Mouse (Mus musculus) midbrain, embryonic 10.5 days (tissue): Measurements from ENCODE around the gene Pole2. TPM values are rescaled to one million over a fixed set of nuclear protein-coding genes. Genes with fewer than 3 reads are reported as not detected.
"Not testable (repeated sequence)": the region's sequence is repeated elsewhere in the genome, so short reads cannot be mapped to it uniquely, and the experiment has no call there.

Experiments used
- DNase-seq: peaks from one replicate; pipeline ENCODE4 v3.0.0-alpha.2; 2017; ENCODE audit warnings: low spot score
- H3K27ac ChIP-seq: fragments of 300-500 bp; sonication (generic); replicated peaks from 2 replicates; pipeline ENCODE4 v1.5.1; 2016; ENCODE audit warnings: mild to moderate bottlenecking
- H3K27me3 ChIP-seq: fragments of 300-500 bp; sonication (generic); 2 replicates; pipeline ENCODE4 v1.6.1; 2016; ENCODE audit warnings: low read depth, mild to moderate bottlenecking; ENCODE audit not compliant: poor library complexity, severe bottlenecking
- H3K36me3 ChIP-seq: fragments of 300-500 bp; sonication (generic); 2 replicates; pipeline ENCODE4 v1.6.1; 2016; ENCODE audit warnings: mild to moderate bottlenecking, moderate library complexity
- H3K4me1 ChIP-seq: fragments of 300-500 bp; sonication (generic); 2 replicates; pipeline ENCODE4 v1.6.1; 2016
- H3K4me3 ChIP-seq: fragments of 300-500 bp; sonication (generic); 2 replicates; pipeline ENCODE4 v1.5.1; 2016; ENCODE audit warnings: mild to moderate bottlenecking, moderate library complexity
- H3K9me3 ChIP-seq: fragments of 300-500 bp; sonication (generic); replicated peaks from 2 replicates; pipeline ENCODE4 v1.6.1; 2016; ENCODE audit warnings: mild to moderate bottlenecking
- WGBS: fragments of 180-500 bp; shearing (Covaris S2); methylation state at CpG from one replicate; pipeline ENCODE4 v1.1.7; 2016; 5-methylcytosine and 5-hydroxymethylcytosine counted together
- microRNA-seq: library from miRNA; unstranded; fragments of <30 nt; microRNA quantifications from one replicate; pipeline ENCODE4, GENCODE M21; 2017
- polyA plus RNA-seq: library from polyadenylated mRNA; unstranded; fragments of >200 nt; fragmentation: Nextera tagmentation; extraction: Ambion mirVana; gene quantifications from 2 replicates; pipeline ENCODE4 v1.2.1, GENCODE M21; 2016

The Pole2 gene
- polyA plus RNA-seq, 1 experiment from 2014 or later: 34.5 TPM

GRCm38 (mm10) chr12:69164904-69165303, 63.1 kb downstream of the Pole2 start:
- Histone ChIP-seq H3K4me1 (peaks cover 18% of the 10 kb centered on the region), H3K4me3 (no peak overlapping the region), H3K27me3 (no peaks in the 10 kb centered on the region), H3K9me3 (no peaks in the 10 kb centered on the region), H3K27ac (no peak overlapping the region), H3K36me3 (no peaks in the 10 kb centered on the region)
- DNase-seq: no peak
- WGBS: 56% methylated on average over 3 of the region's 3 CpGs

DNA sequence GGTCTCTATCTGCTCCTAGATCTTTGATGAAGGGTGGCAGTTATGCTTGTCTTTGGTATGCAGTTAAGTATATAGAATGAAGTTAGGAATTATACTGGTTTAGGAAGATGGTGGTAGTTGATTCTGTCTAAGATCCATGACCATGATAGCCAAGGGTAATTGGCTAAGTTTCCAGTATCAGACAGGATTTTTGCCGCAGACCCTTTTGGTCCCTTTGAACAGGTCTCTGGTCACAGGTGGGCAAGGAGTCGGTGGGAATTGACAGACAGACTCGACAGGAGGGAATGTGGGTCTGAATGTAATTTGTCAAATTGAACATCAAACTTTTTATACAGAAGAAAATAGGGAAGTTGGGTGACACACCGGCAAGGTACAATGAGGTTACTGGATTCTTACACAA, 64.4 kb downstream of the Pole2 start:
- H3K27me3 ChIP-seq, DNase-seq: not testable (repeated sequence)
- 91% methylated on average over 4 of the region's 4 CpGs for WGBS

DNA sequence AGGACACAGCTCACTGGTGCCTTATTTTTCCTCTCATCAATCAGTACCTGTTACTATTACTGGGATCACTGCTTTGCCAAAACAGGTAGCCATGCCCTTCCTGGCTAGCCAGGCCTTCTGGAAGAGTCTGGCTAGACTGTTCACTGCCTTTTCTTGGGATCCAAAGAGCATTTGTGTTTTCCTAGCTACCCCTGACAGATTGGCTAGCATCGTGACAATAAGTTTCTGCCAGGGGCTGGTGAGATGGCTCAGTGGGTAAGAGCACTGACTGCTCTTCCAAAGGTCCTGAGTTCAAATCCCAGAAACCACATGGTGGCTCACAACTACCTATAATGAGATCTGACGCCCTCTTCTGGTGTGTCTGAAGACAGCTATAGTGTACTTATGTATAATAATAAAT, 67.3 kb downstream of the Pole2 start:
- H3K36me3 ChIP-seq: peaks cover 23% of the 10 kb centered on the region
- not testable (repeated sequence) for H3K27me3 ChIP-seq, H3K4me3 ChIP-seq, H3K9me3 ChIP-seq, H3K4me1 ChIP-seq, DNase-seq, H3K27ac ChIP-seq
- WGBS: 79% methylated on average over 2 of the region's 2 CpGs

More for the DNA sequence above, 64.4 kb downstream of the Pole2 start:
- not testable (repeated sequence) for H3K4me3 ChIP-seq, H3K4me1 ChIP-seq, H3K27ac ChIP-seq, H3K9me3 ChIP-seq, H3K36me3 ChIP-seq

DNA sequence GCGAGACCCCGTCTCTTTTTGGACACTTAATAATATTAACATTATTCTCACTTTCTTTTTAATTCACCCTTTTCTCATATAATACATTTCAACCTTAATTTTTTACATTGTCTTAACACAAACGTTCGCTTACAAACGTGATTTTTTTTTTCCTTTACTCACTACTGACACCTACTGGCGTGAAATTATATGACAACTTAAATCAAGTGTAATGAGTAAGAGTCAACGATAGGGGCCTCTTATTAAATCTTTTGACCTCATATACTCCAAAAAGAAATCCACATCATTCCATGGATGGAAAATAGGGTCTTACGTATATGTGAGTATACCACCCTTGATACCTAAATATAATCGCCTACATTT, 68.4 kb downstream of the Pole2 start:
- H3K4me3 ChIP-seq: peak overlapping the region; percentile 28
- peaks cover 29% of the 10 kb centered on the region for H3K36me3 ChIP-seq
- H3K27me3 ChIP-seq: no peaks in the 10 kb centered on the region
- no peak overlapping the region for H3K27ac ChIP-seq
- no peaks in the 10 kb centered on the region for H3K9me3 ChIP-seq
- peak; percentile 39 for DNase-seq
- WGBS: 7% methylated on average over 9 of the region's 9 CpGs
- H3K4me1 ChIP-seq: peaks cover 5% of the 10 kb centered on the region

- not testable (repeated sequence) for H3K27me3 ChIP-seq, H3K4me1 ChIP-seq, H3K9me3 ChIP-seq
- WGBS: under 1% methylated on average over 59 of the region's 68 CpGs
- DNase-seq: peak; percentile 99
- Histone ChIP-seq H3K4me3 (peak within 1 kb of the TSS; percentile 83), H3K27ac (peak within 1 kb of the TSS; percentile 97), H3K36me3 (peaks cover 29% of the 10 kb centered on the region)
These were observed 69.0 kb downstream of the Pole2 start, which contains the start of gene Rps29 for GRCm38 (mm10) chr12:69158765-69159577. Gene Rps29 (minus strand): TSS chr12:69159186.

- 2% methylated on average over 19 of the region's 19 CpGs for WGBS
- Histone ChIP-seq H3K9me3 (no peaks in the 10 kb centered on the region), H3K36me3 (peaks cover 29% of the 10 kb centered on the region), H3K4me1 (peaks cover 5% of the 10 kb centered on the region), H3K27me3 (no peaks in the 10 kb centered on the region), H3K4me3 (peak overlapping the region; percentile 83), H3K27ac (peak overlapping the region; percentile 97)
- no peak for DNase-seq
These were observed 69.6 kb downstream of the Pole2 start for GRCm38 (mm10) chr12:69158366-69158764.

- Histone ChIP-seq H3K27me3 (no peaks in the 10 kb centered on the region), H3K4me3 (peak overlapping the region; percentile 83; the same call in 1 of the 2 replicates), H3K9me3 (no peaks in the 10 kb centered on the region), H3K27ac (no peak overlapping the region), H3K4me1 (peaks cover 5% of the 10 kb centered on the region), H3K36me3 (peaks cover 29% of the 10 kb centered on the region)
- no peak for DNase-seq
- 92% methylated on average over 2 of the region's 2 CpGs for WGBS
These were observed 70.9 kb downstream of the Pole2 start for GRCm38 (mm10) chr12:69157107-69157506.

DNA sequence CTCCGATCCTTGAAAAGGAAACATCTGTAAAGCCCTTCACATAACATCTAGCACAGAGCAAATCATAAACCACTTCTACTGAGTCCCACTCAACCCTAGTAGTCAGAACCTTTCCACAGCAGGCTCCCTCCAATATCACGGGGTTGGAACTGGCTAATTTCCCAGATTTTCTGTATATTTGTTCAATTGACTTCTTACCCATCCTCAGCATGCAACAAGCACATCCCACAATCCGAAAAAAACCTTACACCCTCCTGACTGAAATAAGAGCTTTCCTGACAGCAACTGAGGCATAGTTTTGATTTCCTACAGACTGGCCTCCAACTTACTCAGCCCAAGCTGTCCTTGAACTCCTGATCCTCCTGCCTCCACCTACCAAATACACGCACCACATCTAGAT, 71.6 kb downstream of the Pole2 start:
- peaks cover 5% of the 10 kb centered on the region for H3K4me1 ChIP-seq
- no peaks in the 10 kb centered on the region for H3K9me3 ChIP-seq
- peaks cover 29% of the 10 kb centered on the region for H3K36me3 ChIP-seq
- DNase-seq: no peak
- H3K4me3 ChIP-seq: no peak overlapping the region
- no peak overlapping the region for H3K27ac ChIP-seq
- H3K27me3 ChIP-seq: no peaks in the 10 kb centered on the region
- WGBS: 82% methylated on average over 4 of the region's 4 CpGs

DNA sequence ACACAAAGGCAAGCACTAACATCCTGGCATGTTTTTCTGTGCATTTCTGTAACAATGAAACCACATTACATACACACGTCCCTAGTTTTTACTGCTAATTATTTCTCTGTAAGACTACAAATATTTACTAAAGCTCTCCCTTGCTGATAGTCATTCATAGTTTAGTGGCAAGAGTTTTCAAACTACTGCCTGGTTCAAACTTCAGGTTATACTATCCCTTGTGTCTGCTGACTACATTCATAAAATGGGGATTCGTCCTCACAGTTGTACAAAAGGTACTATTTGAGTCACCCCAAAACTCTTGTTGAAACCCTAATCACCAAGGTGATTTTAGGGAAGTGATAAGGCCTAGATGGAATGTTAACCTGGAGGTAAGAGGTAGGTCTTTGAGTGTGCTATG, 72.1 kb downstream of the Pole2 start:
- peaks cover 5% of the 10 kb centered on the region for H3K4me1 ChIP-seq
- no peak for DNase-seq
- peaks cover 29% of the 10 kb centered on the region for H3K36me3 ChIP-seq
- no peak overlapping the region for H3K4me3 ChIP-seq
- H3K9me3 ChIP-seq: no peaks in the 10 kb centered on the region
- 89% methylated on average over 2 of the region's 2 CpGs for WGBS
- no peak overlapping the region for H3K27ac ChIP-seq
- no peaks in the 10 kb centered on the region for H3K27me3 ChIP-seq

Small RNA genes lying within 50 kb of the gene (microRNA-seq; reads per million reads assigned to microRNA genes)
- not detected for gene Gm47287
- 1.5 reads per million for gene Gm47295

Other genes with a start within 250 kb of the Pole2 start
- gene Rps29, start 69.0 kb downstream of the Pole2 start, polyA plus RNA-seq: 1,159 and 1,322 TPM in 2 replicates
- gene Lrr1, start 59.4 kb downstream of the Pole2 start, polyA plus RNA-seq: 33.3 and 35.8 TPM in 2 replicates
- gene Rpl36al, start 44.1 kb downstream of the Pole2 start, polyA plus RNA-seq: 467 and 542 TPM in 2 replicates
- 32.6 and 34.3 TPM in 2 replicates for gene Mgat2, start 44.0 kb downstream of the Pole2 start, polyA plus RNA-seq
- gene Gm49383, start 31.1 kb downstream of the Pole2 start, polyA plus RNA-seq: 49.8 and 57.0 TPM in 2 replicates
- 17.0 TPM in 2 replicates for gene Dnaaf2, start 29.8 kb downstream of the Pole2 start, polyA plus RNA-seq
- 43.8 and 51.4 TPM in 2 replicates for gene Gm49384, start 23.9 kb downstream of the Pole2 start, polyA plus RNA-seq
- gene Klhdc1, start 13.0 kb upstream of the Pole2 start, polyA plus RNA-seq: 2.5 and 3.1 TPM in 2 replicates
- gene Klhdc2, start 68.5 kb upstream of the Pole2 start, polyA plus RNA-seq: 208 and 218 TPM in 2 replicates
- 96.6 and 97.2 TPM in 2 replicates for gene Nemf, start 129.0 kb upstream of the Pole2 start, polyA plus RNA-seq
- gene Arf6, start 144.0 kb upstream of the Pole2 start, polyA plus RNA-seq: 32.2 and 34.4 TPM in 2 replicates
- gene Gm9887, start 144.3 kb upstream of the Pole2 start, polyA plus RNA-seq: 1.2 and 1.3 TPM in 2 replicates